8 mouse cellular contexts compared by ENCODE assay signal in the genomic region with DNA sequence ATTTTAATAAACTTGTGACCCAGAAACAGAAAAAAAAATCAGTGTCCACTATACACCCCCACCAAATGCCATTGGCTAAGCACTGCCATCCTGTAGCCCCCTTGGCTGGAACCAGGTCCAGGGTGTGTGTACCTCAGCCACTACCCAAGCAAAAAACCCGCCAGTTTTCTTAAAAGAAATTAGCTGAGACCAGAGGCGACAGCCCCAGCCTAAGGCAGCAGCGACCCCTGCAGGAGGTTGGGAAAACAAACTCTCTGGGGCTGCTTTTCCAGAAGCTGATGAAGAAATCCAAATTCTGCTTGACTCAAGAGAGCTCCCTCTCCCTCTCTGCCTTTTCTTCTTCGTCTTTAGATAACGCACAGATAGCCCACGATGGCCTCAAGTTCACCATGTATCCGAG. TPM values are rescaled to one million over a fixed set of nuclear protein-coding genes. Genes with fewer than 3 reads are reported as not detected.
DNase-seq lines count a peak whose midpoint lies in the region; ATAC-seq and TF ChIP-seq lines count a peak whose summit lies in the region.
"Had no signal": no experiment of that assay in that cellular context is flagged by ENCODE, and none has a peak within 500 bp of the region (broad histone marks: within the 10 kb centered on the region; RNA-seq: fewer than 3 reads in every experiment).

No protein-coding gene starts in this region.

- no peaks in the 10 kb centered on the region for H3K9me3 ChIP-seq in embryonic facial prominence, embryonic 14.5 days (ENCODE audit: control insufficient read depth, low read length)

- H3K4me3 ChIP-seq in thymus, adult 2 months (ENCODE audit: control insufficient read depth, insufficient read depth, low read length): no peak overlapping the region
- H3K4me3 ChIP-seq in embryonic facial prominence, embryonic 14.5 days (ENCODE audit: low read depth, low read length): no peak overlapping the region
- no peak overlapping the region for H3K4me3 ChIP-seq in lung, adult 2 months (replicated peaks; ENCODE audit: extremely low read depth, low read depth, low read length)

- peak; percentile 67; the same call in 1 of the 2 replicates for TF ChIP-seq CTCF in thymus, adult 2 months (IDR thresholded peaks at IDR 0.05; ENCODE audit: borderline replicate concordance, control insufficient read depth, extremely low read depth, insufficient read depth, low read length, poor library complexity)
- TF ChIP-seq CTCF in lung, adult 2 months (IDR thresholded peaks at IDR 0.05; ENCODE audit: insufficient read depth, low read length): peak; percentile 75

- no peak overlapping the region for H3K27ac ChIP-seq in thymus, adult 2 months (ENCODE audit: control insufficient read depth, insufficient read depth, low read length)
- H3K27ac ChIP-seq in embryonic facial prominence, embryonic 14.5 days (replicated peaks; ENCODE audit: low read depth, low read length): no peak overlapping the region

- H3K4me2 ChIP-seq in embryonic facial prominence, embryonic 14.5 days (ENCODE audit: low read depth, low read length): no peak overlapping the region

- no peak overlapping the region for H3K9ac ChIP-seq in embryonic facial prominence, embryonic 14.5 days (ENCODE audit: low read depth, low read length)

- peak; percentile 65 for DNase-seq in thymus, adult 2 months
- DNase-seq in thymus, adult 18-20 months: no peak
- DNase-seq in adrenal gland, postnatal 25 days: peak; percentile 86
- peak; percentile 85 for DNase-seq in embryonic facial prominence, embryonic 14.5 days (ENCODE audit: low spot score)
- peak; percentile 78 for DNase-seq in induced T-regulatory cell, adult 2 months (ENCODE audit: low read depth)
- DNase-seq in lung, adult 2 months: peak; percentile 71
- peak; percentile 47 for DNase-seq in skeletal muscle tissue, adult 2 months (ENCODE audit: low read depth, low spot score)

- no peaks in the 10 kb centered on the region for H3K27me3 ChIP-seq in thymus, adult 2 months (ENCODE audit: control insufficient read depth, insufficient read depth, low read length)
- H3K27me3 ChIP-seq in embryonic facial prominence, embryonic 14.5 days (replicated peaks; ENCODE audit: control insufficient read depth, insufficient read depth, low read length): no peaks in the 10 kb centered on the region; the same call in 1 of the 2 replicates

- WGBS in thymus, adult 2 months: 5% methylated on average over 7 of the region's 7 CpGs
- WGBS in embryonic facial prominence, embryonic 14.5 days: 6% methylated on average over 7 of the region's 7 CpGs
- WGBS in lung, adult 2 months: 4% methylated on average over 7 of the region's 7 CpGs

- H3K4me1 ChIP-seq in thymus, adult 2 months (replicated peaks; ENCODE audit: control insufficient read depth, insufficient read depth, low read length): no peaks in the 10 kb centered on the region
- peaks cover 36% of the 10 kb centered on the region for H3K4me1 ChIP-seq in embryonic facial prominence, embryonic 14.5 days (ENCODE audit: control insufficient read depth, insufficient read depth, low read length)
- H3K4me1 ChIP-seq in lung, adult 2 months (ENCODE audit: control insufficient read depth, insufficient read depth, low read length): no peaks in the 10 kb centered on the region

- H3K36me3 ChIP-seq in thymus, adult 2 months (ENCODE audit: control insufficient read depth, insufficient read depth, low read length): no peaks in the 10 kb centered on the region
- H3K36me3 ChIP-seq in embryonic facial prominence, embryonic 14.5 days (ENCODE audit: control insufficient read depth, insufficient read depth, low read length): no peaks in the 10 kb centered on the region

- no peak for ATAC-seq in embryonic facial prominence, embryonic 14.5 days (ENCODE audit: low read depth)

- TF ChIP-seq POLR2A in thymus, adult 2 months (IDR thresholded peaks at IDR 0.05; ENCODE audit: control insufficient read depth, extremely low read depth, insufficient read depth, low read length, poor library complexity): no peak
- TF ChIP-seq POLR2A in lung, adult 2 months (IDR thresholded peaks at IDR 0.05; ENCODE audit: borderline replicate concordance, extremely low read depth, low read depth, low read length): no peak

RNA-seq across cellular contexts. Expression of a gene that starts 0.9 kb away (rescaled TPM):
- 0.23 and 0.31 TPM in 2 replicates for polyA plus RNA-seq in thymus, adult 2 months (2012; rRNA removed)
- total RNA-seq in adrenal gland, postnatal 25 days (2021): 1.3 TPM in 1 of 2 replicates, not detected in the other
- polyA plus RNA-seq in embryonic facial prominence, embryonic 14.5 days (2014; fragmentation: Nextera tagmentation; extraction: Ambion mirVana): 3.3 and 3.8 TPM in 2 replicates
- polyA plus RNA-seq in lung, adult 2 months (2012; rRNA removed): 0.37 and 0.59 TPM in 2 replicates

RNA-seq across cellular contexts. Expression of a gene that starts 5.5 kb away (rescaled TPM):
- polyA plus RNA-seq in thymus, adult 2 months (2012; rRNA removed): not detected in 2 replicates
- total RNA-seq in adrenal gland, postnatal 25 days (2021): not detected in 2 replicates
- polyA plus RNA-seq in embryonic facial prominence, embryonic 14.5 days (2014; fragmentation: Nextera tagmentation; extraction: Ambion mirVana): not detected in 2 replicates
- not detected in 2 replicates for polyA plus RNA-seq in lung, adult 2 months (2012; rRNA removed)
- polyA plus RNA-seq: lung, embryonic 16.5 days had no signal

RNA-seq across cellular contexts. Expression of a gene that starts 10.2 kb away (rescaled TPM):
- polyA plus RNA-seq in thymus, adult 2 months (2012; rRNA removed): 31.6 and 36.7 TPM in 2 replicates
- total RNA-seq in adrenal gland, postnatal 25 days (2021): 12.2 and 19.0 TPM in 2 replicates
- polyA plus RNA-seq in embryonic facial prominence, embryonic 14.5 days (2014; fragmentation: Nextera tagmentation; extraction: Ambion mirVana): 17.6 TPM in 2 replicates
- 7.1 and 9.1 TPM in 2 replicates for polyA plus RNA-seq in lung, adult 2 months (2012; rRNA removed)

RNA-seq across cellular contexts. Expression of a gene that starts 16.0 kb away (rescaled TPM):
- 26.5 and 30.0 TPM in 2 replicates for polyA plus RNA-seq in thymus, adult 2 months (2012; rRNA removed)
- 74.4 and 114 TPM in 2 replicates for total RNA-seq in adrenal gland, postnatal 25 days (2021)
- 58.3 and 65.9 TPM in 2 replicates for polyA plus RNA-seq in embryonic facial prominence, embryonic 14.5 days (2014; fragmentation: Nextera tagmentation; extraction: Ambion mirVana)
- 13.5 and 24.0 TPM in 2 replicates for polyA plus RNA-seq in lung, adult 2 months (2012; rRNA removed)

Comparison
In these comparisons a context has a peak if more than half of its experiments do, and no peak if none do; other contexts are left out.
1. DNase-seq: peak in thymus, adult 2 months (single experiment), adrenal gland, postnatal 25 days (single experiment), embryonic facial prominence, embryonic 14.5 days (single experiment), induced T-regulatory cell, adult 2 months (single experiment), lung, adult 2 months (single experiment) and skeletal muscle tissue, adult 2 months (single experiment); none in thymus, adult 18-20 months (0 of 2).